Mouse (Mus musculus) telencephalon, adult 2 months (tissue): ENCODE measurements at regions not wholly inside any gene's neighbourhood (a gene's known extent, or its start where the extent isn't known, plus 50 kb on each side); places are given as distances from the start of the nearest gene placed in this dataset.

Experiments used
- DNase-seq: peaks from one replicate; pipeline ENCODE4 v3.0.0-alpha.2; 2011; ENCODE audit warnings: low read depth, low spot score

- peak; percentile 72 for DNase-seq
These were observed 145.4 kb upstream of the Lrrc7 start for GRCm38 (mm10) chr3:158707411-158707810.

DNA sequence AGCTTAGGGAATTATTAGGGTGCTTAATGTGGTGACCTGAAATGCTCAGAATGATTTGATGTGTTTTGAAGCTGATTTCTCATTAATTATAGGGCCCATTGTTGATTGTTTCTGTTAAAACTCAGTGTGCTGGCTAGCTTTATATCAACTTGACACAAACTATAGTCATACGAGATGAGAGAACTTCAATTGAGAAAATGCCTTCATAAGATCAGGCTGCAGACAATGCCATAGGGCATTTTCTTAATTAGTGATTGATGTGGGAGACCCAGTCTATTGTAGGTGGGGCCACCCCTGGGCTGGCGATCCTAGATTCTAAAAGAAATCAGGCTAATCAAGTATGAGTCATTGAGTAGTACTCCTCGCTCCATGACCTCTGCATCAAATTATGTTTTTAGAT is 132.9 kb upstream of the Lrrc7 start:
- no peak for DNase-seq

- no peak for DNase-seq
These were observed 128.7 kb upstream of the Lrrc7 start for GRCm38 (mm10) chr3:158690686-158691085.

GRCm38 (mm10) chr3:158645676-158646075 is 83.7 kb upstream of the Lrrc7 start:
- DNase-seq = no peak
